Mouse (Mus musculus) heart, embryonic 16.5 days (tissue): ENCODE data around the gene Vmn1r37. TPM values are rescaled to one million over a fixed set of nuclear protein-coding genes. Genes with fewer than 3 reads are reported as not detected.
"Not testable (repeated sequence)": the region's sequence is repeated elsewhere in the genome, so short reads cannot be mapped to it uniquely, and the experiment has no call there.

ENCODE experiments used
- ATAC-seq: fragments of 200-750 bp; cut with Nextera tagmentation; replicated peaks from 2 replicates; pipeline ENCODE4 v1.8.0; 2017; ENCODE audit warnings: moderate number of reproducible peaks; ENCODE audit not compliant: insufficient read depth, low FRiP score; ENCODE audit errors: extremely low read depth
- H3K27ac ChIP-seq: fragments of 300-500 bp; sonication (generic); 2 replicates; pipeline ENCODE4 v1.5.1; 2014; ENCODE audit warnings: mild to moderate bottlenecking, low read length, control low read depth, moderate library complexity
- H3K27me3 ChIP-seq: fragments of 300-500 bp; sonication (generic); 2 replicates; pipeline ENCODE4 v1.6.1; 2014; ENCODE audit warnings: low read length, mixed read lengths; ENCODE audit not compliant: control insufficient read depth, insufficient read depth
- H3K36me3 ChIP-seq: fragments of 300-500 bp; sonication (generic); 2 replicates; pipeline ENCODE4 v1.6.1; 2014; ENCODE audit not compliant: control insufficient read depth, insufficient read depth
- H3K4me1 ChIP-seq: fragments of 300-500 bp; sonication (generic); 2 replicates; pipeline ENCODE4 v1.6.1; 2014; ENCODE audit warnings: low read length, mixed read lengths; ENCODE audit not compliant: control insufficient read depth, insufficient read depth
- H3K4me2 ChIP-seq: fragments of 300-500 bp; sonication (generic); 2 replicates; pipeline ENCODE4 v1.6.1; 2014; ENCODE audit warnings: low read depth, mild to moderate bottlenecking, control low read depth, low read length
- H3K4me3 ChIP-seq: fragments of 300-500 bp; sonication (generic); 2 replicates; pipeline ENCODE4 v1.5.1; 2014; ENCODE audit warnings: mild to moderate bottlenecking, control low read depth, low read length
- H3K9ac ChIP-seq: fragments of 300-500 bp; sonication (generic); 2 replicates; pipeline ENCODE4 v1.6.1; 2014; ENCODE audit warnings: low read length, control low read depth
- H3K9me3 ChIP-seq: fragments of 300-500 bp; sonication (generic); replicated peaks from 2 replicates; pipeline ENCODE4 v1.6.1; 2016; ENCODE audit warnings: low read length; ENCODE audit not compliant: control insufficient read depth
- WGBS: fragments of 180-500 bp; shearing (Covaris S2); extraction: QIAGEN DNeasy Blood & Tissue Kit; methylation state at CpG from one replicate; pipeline ENCODE4 v1.1.7; 2014; 5-methylcytosine and 5-hydroxymethylcytosine counted together
- polyA plus RNA-seq: library from polyadenylated mRNA; unstranded; fragments of >200 nt; fragmentation: Nextera tagmentation; extraction: Ambion mirVana; gene quantifications from 2 replicates; pipeline ENCODE4 v1.2.1, GENCODE M21; 2015

Gene Vmn1r37
- polyA plus RNA-seq, result not detected in 2 replicates

DNA sequence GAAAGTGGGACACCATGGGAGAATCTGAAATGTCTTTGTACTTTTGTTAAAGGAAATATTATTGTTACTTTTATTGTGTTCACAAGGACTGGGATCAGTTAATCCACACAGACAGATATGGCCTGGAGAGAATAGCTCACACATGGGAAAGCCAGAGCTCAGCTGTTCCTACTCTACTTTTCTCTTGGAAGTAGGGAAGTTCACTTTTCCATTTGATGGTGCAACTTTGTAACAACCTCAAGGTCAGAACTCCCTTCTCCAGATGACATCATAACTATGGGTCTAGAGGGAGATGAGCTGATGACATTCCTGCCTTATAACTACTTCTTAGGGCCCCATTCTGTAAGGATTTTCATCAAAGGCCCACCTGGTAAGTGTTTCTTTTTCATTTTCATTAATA lies at the start of gene Vmn1r37:
TSS of gene Vmn1r37 (plus strand) at position 301 of the 400 bp plus-strand sequence.
- not testable (repeated sequence) for H3K27ac ChIP-seq, H3K9ac ChIP-seq, H3K27me3 ChIP-seq, H3K4me1 ChIP-seq, H3K4me2 ChIP-seq, ATAC-seq, H3K9me3 ChIP-seq, H3K36me3 ChIP-seq, H3K4me3 ChIP-seq

DNA sequence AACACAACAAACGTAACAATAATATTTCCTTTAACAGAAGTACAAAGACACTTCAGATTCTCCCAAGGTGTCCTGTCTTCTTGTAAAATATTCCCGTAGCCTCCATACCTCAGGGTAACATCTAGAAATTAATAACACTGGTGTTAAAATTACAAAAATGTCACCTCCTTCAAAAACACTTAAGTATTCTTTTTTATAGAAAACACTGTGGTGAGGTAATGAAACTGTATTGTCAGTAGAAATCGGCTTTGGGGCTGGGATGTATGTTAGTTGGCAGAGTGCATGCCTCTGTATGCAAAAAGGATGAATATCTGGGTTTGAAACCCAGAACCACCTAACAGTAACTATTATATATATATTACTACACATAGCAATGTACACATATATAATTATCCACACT lies 43.4 kb upstream of the Vmn1r37 start, which contains the start of gene Vmn1r35:
TSS of gene Vmn1r35 (minus strand) at position 101 of the 400 bp plus-strand sequence.
- Histone ChIP-seq H3K9ac (no peak within 1 kb of the TSS), H3K4me2 (no peak within 1 kb of the TSS), H3K4me1 (no peaks in the 10 kb centered on the region), H3K27me3 (no peaks in the 10 kb centered on the region), H3K27ac (no peak within 1 kb of the TSS), H3K4me3 (no peak within 1 kb of the TSS), H3K36me3 (no peaks in the 10 kb centered on the region), H3K9me3 (no peaks in the 10 kb centered on the region)
- 66% methylated on average over 3 of the region's 3 CpGs for WGBS
- no peak for ATAC-seq

DNA sequence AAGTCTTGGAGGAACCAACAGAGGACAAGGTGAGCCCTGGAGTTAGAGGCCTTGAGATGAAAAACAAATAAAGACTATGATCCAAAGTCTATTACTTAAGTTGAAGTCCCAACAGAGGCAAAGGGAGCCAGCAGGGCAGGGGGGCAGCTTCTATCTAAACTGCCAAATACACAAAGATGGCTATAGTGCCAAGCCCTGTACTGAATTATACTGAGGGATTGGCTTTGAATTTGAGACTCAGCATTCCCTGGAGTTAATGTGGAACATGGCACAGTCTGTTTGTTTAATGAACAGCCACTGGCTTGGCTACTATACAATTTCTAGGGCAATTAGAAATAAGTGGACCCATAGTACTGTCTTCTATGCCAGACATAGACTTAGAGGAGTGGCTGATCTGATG lies 20.3 kb upstream of the Vmn1r37 start:
- Histone ChIP-seq H3K4me2 (no peak overlapping the region), H3K9ac (no peak overlapping the region), H3K4me1 (no peaks in the 10 kb centered on the region), H3K36me3 (no peaks in the 10 kb centered on the region), H3K27me3 (no peaks in the 10 kb centered on the region), H3K9me3 (no peaks in the 10 kb centered on the region), H3K27ac (no peak overlapping the region), H3K4me3 (no peak overlapping the region)
- no peak for ATAC-seq

DNA sequence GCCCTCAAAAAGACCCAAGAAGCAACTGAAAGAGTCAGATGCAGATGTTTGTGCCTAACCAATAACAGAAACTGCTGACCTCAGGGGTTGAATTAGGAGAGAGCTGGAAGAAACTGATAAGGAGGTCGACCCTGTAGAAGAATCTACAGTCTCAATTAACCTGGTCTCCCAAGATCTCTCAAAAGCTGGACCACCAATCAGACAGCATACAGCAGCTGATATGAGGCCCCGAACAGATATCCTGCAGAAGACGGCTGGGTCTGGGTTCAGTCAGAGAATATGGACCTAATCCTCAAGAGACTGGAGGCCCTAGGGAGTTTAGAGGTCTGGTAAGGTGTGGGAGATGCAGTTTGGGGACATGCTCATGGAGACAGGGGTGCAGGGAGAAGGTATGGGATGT lies 15.3 kb upstream of the Vmn1r37 start:
- Histone ChIP-seq H3K9ac (no peak overlapping the region), H3K4me1 (no peaks in the 10 kb centered on the region), H3K9me3 (no peaks in the 10 kb centered on the region), H3K27ac (no peak overlapping the region), H3K4me2 (no peak overlapping the region), H3K27me3 (no peaks in the 10 kb centered on the region), H3K36me3 (no peaks in the 10 kb centered on the region), H3K4me3 (no peak overlapping the region)
- no peak for ATAC-seq
- whole genome bisulfite sequencing, result 59% methylated on average over 3 of the region's 3 CpGs

DNA sequence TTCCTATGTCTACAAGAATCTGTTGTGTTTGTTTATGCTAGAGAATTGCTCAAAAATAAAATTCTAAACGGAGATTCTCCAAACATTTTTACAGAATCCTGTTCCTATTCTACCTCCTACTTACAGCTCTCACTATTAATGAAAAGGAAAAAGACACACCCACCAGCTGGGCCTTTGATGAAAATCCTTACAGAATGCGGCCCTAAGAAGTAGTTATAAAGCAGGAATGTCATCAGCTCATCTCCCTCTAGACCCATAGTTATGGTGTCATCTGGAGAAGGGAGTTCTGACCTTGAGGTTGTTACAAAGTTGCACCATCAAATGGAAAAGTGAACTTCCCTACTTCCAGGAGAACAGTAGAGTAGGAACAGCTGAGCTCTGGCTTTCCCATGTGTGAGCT lies 10.1 kb upstream of the Vmn1r37 start, which contains the start of gene Vmn1r36:
TSS of gene Vmn1r36 (minus strand) at position 101 of the 400 bp plus-strand sequence.
- WGBS, result 52% methylated on average over 2 of the region's 2 CpGs
- not testable (repeated sequence) for H3K4me3 ChIP-seq, H3K9ac ChIP-seq, H3K4me1 ChIP-seq, H3K9me3 ChIP-seq, H3K27ac ChIP-seq, H3K27me3 ChIP-seq, ATAC-seq, H3K4me2 ChIP-seq, H3K36me3 ChIP-seq

DNA sequence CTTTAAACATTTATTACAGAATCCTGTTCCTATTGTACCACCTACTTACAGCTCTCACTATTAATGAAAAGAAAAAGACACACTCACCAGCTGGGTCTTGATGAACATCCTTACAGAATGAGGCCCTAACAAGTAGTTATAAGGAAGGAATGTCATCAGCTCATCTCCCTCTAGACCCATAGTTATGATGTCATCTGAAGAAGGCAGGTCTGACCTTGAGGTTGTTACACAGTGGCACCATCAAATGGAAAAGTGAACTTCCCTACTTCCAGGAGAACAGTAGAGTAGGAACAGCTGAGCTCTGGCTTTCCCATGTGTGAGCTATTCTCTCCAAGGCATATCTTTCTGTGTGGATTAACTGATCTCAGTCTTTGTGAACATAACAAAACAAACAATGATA lies 53.3 kb downstream of the Vmn1r37 start, which contains the start of gene Vmn1r38:
TSS of gene Vmn1r38 (minus strand) at position 101 of the 400 bp plus-strand sequence.
- ATAC-seq, H3K4me3 ChIP-seq: not testable (repeated sequence)

More for the DNA sequence above, 53.3 kb downstream of the Vmn1r37 start, which contains the start of gene Vmn1r38:
- not testable (repeated sequence) for H3K4me1 ChIP-seq, H3K27me3 ChIP-seq, H3K27ac ChIP-seq, H3K36me3 ChIP-seq, H3K9me3 ChIP-seq, H3K4me2 ChIP-seq, H3K9ac ChIP-seq

Other genes starting within 250 kb of the Vmn1r37 start
- 65.4 and 73.3 TPM in 2 replicates for gene Mad2l1, start 194.0 kb upstream of the Vmn1r37 start, polyA plus RNA-seq
- not detected in 2 replicates for gene Vmn1r32, start 169.3 kb upstream of the Vmn1r37 start, polyA plus RNA-seq
- not detected in 2 replicates for gene Vmn1r33, start 111.1 kb upstream of the Vmn1r37 start, polyA plus RNA-seq
- not detected in 2 replicates for gene Vmn1r34, start 85.5 kb upstream of the Vmn1r37 start, polyA plus RNA-seq
- not detected in 2 replicates for gene Vmn1r35, start 43.5 kb upstream of the Vmn1r37 start, polyA plus RNA-seq
- not detected in 2 replicates for gene Vmn1r36, start 10.2 kb upstream of the Vmn1r37 start, polyA plus RNA-seq
- gene Vmn1r38, start 53.2 kb downstream of the Vmn1r37 start, polyA plus RNA-seq, result not detected in 2 replicates
- not detected in 2 replicates for gene Vmn1r39, start 81.2 kb downstream of the Vmn1r37 start, polyA plus RNA-seq
- 54.5 and 56.4 TPM in 2 replicates for gene Gng12, start 167.0 kb downstream of the Vmn1r37 start, polyA plus RNA-seq